Mouse (Mus musculus) CD4-positive, CD25-positive, alpha-beta regulatory T cell, adult 2 months (primary cell): ENCODE data around the gene Mlxipl.
"Not testable (repeated sequence)": the region's sequence is repeated elsewhere in the genome, so short reads cannot be mapped to it uniquely, and the experiment has no call there.

ENCODE experiments used
- DNase-seq: peaks from one replicate; pipeline ENCODE4 v3.0.0-alpha.2; 2012; ENCODE audit warnings: low read depth, low spot score

Mlxipl gene

DNA sequence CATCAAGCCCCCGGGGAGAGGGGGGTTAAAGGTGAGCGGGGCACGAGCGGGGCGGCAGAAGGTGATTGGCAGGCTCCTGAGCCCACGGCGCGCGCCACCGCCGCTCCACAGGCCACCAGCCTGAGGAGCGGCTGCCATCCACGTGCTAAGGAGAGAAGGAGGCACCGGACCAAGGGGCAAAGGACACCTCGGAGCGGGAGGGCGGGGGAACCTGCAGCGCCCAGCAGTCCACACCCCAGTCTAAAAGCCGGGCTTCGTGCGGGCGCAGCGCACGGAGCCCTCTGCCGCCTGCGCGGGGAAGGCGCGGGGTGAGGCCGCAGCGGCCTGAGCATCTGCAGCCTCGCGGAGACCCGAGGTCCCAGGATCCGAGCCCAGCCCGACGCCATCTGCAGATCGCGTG lies at the start of gene Mlxipl:
Gene Mlxipl, plus strand, starts transcription at position 238 of the 400 bp plus-strand sequence.
- no peak for DNase-seq

DNA sequence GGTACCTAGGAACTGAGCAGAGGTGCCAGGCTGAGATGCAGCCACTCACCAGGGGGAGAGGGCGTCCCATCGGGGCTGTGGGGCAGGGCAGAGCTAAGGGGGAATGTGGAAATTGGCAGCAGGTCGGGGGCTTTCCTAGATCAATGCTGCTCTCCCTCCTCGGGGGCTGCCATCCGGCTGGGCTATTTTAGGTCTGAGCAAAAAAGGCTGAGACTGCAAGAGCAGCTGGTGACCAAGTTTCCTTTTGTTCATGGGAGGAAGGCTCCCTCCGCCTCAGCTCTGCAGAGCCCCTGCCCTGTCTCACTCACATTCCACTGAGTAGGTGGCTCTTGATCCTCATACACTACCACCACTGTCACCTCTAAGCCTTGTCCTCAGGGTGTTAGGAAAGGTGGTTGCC lies 49.6 kb upstream of the Mlxipl start:
- no peak for DNase-seq

DNA sequence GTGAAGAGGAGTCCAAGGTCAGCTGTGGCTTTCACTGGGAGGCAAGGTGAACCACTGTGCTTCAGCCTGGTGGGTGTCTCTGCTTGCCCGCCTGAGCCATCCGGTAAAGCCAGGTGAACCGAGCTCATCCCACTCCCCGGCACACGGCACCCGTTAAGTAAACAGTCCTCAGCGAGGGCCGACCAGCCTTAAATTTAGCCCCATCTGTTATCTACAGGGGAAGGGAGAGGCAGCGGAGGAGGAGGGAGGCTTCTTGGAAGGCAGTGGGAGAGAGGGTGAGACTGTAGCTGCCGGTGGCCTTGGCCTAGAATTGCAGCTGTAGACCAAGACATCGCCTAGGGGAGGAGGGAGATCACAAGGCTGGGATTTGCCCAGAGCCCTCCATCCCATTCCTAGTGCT lies 48.9 kb upstream of the Mlxipl start:
- DNase-seq: no peak

DNA sequence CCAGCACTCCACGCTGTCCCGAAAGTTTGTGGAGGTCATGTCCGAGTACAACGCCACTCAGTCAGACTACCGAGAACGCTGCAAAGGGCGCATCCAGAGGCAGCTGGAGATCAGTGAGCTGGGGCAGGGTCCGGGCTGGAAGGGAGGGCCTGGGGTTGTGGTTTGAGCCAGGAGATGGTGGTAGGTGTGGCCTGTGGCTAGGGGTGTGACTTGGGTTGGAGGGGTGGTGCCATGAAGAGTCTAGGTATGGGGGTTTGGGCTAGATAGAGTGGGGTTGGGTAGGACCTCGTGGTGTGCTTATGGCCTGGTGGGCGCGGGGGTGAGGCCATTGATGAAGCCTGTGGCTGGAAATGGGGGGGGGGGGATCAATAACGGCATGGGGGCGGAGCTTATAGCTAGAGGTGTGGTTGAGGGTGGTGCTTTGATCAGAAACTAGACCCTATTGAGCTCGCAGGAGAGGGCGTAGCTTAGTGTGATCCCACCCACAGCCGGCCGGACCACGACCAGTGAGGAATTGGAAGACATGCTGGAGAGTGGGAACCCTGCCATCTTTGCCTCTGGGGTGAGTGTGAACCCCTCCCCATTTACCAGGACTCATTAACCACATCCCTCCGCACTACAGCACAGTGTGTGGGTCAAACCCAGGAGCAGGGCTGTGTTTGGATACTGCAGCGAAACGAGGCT lies 47.4 kb upstream of the Mlxipl start:
- DNase-seq: no peak

DNA sequence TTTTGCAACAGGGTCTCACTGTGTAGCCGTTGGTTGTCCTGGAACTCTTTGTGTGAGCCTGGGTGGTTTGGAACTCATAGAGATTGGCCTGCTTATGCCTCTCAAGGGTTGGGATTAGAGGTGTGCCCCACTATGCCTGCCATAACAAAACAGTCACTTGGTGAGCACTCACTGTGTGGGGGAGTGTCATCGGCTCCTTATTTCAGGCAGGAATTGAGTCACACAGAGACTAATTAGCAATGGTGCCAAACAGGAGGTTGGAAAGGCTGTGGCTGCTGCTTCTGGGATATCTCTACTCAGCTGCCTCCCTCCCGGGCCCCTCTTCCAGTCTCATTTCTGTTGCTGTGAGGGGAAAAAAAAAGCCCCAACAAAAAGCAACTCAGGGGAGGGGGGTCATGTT lies 45.1 kb upstream of the Mlxipl start:
- DNase-seq: no peak

DNA sequence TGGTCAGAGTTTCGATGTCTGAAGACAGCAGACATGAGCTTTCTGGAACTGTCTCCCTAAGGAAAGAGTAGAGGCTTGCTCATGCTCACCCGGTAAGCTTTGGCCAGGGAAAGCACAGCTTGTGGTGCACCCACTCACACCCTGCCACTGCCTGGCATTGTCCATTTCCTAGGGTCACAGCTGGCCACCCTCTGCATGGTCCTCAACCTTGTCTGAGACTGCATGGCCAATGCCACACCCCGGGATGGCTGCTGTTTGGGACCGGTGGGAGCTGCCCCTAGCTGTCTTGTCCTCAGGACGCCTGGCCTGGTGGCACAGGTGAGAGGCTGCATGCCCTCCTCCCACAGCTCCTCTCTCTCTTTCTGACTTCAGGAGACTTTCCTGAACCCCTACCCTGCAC lies 41.2 kb upstream of the Mlxipl start:
- no peak for DNase-seq

DNA sequence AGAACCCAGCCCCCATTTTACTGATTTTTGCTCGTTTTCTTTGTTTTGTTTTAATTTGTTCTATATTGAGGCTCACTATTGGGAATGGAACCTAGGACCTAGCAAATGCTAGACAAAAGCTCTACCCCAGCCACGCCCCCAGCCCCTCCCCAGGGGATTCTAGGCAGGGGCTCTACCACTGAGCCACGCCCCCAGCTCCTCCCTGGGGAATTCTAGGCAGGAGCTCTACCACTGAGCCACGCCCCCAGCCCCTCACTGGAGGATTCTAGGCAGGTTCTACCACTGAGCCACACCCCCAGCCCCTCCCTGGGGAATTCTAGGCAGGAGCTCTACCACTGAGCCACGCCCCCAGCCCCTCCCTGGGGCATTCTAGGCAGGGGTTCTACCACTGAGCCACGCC lies 40.4 kb upstream of the Mlxipl start:
- not testable (repeated sequence) for DNase-seq

DNA sequence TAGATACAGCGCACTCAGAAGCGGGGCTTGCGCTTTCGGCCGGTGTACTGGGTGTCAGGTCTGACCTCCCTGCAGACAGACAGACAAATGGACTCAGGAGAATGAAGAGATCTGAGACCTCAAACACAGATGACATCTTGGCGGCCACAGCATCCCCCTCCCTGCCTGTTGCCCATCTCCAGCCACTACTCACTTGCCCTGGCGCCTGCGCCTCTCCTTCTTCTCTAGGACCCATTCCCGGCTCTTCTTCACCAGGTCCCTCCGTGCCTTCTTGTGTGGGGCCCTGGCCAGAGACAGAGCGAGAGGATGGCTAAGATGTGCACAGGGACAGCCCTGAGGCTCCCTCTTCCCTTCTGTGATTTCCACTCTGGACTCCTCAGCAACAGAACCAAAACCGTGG lies 36.3 kb upstream of the Mlxipl start:
- DNase-seq: no peak

DNA sequence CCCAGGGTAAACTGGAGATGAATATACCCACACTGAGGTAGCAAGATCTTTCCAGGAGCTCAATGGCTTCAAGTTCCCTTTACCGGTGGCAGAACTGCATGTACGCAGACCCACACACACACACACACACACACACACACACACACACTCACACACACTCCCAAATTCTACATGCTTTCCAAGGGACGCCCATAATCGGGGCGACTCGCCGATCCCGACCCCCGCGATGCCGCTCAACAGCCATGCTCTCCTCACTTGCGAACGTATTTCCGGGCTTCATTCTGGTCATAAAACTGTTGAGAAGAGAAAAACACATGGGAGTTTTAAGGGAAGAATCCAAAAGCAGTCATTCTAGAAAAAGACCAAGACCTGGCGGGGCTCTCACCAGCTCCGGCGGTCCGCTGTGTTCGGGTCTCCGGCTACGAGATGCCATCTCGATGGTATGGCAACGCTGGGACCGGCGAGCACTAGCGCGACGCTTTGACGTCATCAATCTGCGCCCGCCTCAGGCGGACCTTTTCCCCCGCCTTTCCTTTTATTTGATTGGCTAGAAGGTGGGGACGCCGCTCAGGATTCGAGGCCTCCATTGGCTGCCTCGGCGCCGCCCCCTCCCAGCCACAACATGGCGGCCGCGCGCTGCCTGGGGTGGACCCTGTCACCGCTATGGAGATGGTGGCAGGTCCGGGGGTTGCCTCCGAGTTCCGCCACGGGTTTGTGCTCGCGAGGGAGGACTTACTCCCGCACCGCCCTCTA lies 25.9 kb upstream of the Mlxipl start, which contains the start of gene Dnajc30:
Gene Dnajc30, plus strand, starts transcription at position 574 of the 753 bp plus-strand sequence.
- DNase-seq: peak; percentile 99

DNA sequence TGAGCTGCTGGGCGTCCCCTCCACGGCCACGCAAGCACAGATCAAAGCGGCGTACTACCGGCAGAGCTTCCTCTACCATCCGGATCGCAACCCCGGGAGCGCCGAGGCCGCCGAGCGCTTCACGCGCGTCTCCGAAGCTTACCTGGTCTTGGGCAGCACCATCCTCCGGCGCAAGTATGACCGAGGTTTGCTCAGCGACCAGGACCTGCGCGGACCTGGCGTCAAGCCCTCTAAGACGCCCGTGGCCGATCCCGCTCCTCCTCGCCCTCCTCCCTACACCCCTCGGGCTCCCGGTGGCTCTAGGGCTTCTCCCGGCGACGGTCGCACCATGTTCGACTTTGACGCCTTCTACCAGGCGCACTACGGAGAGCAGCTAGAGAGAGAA lies 25.3 kb upstream of the Mlxipl start:
- no peak for DNase-seq

GRCm38 (mm10) chr5:135064909-135065446 lies 24.7 kb upstream of the Mlxipl start, which contains the start of gene Bud23:
Bud23 (minus strand) TSS chr5:135064959.
- DNase-seq: not testable (repeated sequence)

DNA sequence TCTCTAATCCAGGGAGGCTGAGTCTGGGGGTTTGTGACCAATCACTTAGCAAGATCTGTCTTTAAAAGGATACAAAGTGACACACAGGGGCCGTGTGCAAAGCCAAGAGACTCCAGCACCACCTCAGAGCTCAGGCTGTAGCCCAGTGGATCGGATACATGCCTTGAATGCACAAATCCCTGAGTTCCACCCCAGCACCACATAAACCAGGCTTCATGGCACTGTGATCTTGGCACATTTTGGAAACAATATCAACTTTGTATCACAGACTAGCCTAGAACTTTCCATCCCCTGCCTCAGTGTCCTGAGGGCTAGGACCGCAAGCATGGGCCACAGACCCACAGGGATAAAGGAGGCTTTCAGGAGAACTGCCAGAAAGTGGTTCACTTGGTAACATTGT lies 23.7 kb upstream of the Mlxipl start:
- DNase-seq: no peak

DNA sequence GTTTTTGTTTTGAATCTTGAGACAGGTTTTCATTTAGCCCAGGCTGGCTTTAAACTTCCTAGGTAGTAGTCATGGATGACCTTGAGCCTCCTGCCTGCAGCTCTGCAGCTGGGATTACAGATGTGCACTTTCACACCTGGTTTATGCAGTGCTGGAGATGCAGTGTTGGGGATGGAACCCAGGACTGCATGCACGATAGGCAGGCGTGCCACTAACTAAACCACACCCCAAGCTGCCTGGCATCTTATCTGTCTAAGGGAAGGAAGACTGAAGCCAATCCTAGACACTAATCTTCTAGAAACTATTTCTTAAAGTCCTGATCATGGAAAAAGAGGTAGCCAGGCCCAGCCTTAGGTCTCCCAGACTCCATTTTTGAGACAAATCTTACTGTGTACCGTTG lies 19.2 kb upstream of the Mlxipl start:
- DNase-seq: no peak

DNA sequence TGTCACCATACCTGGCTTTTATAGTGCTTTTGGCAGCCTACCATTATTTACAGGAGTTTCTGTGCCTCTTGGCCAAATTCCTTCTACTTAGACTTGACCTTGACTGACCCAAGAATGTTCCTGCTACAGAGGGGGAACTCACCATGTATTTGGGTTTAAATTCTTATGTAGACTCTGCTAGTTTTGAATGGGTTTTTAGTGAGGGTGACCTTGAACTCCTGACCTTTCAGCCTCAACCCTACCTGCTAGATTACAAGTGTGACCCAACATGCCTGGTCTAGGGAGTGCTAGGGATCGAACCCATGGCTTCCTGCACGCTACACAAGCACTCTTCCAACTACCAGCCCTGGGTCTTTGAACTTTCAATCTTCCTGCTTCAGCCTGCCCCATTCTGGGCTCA lies 17.6 kb upstream of the Mlxipl start:
- DNase-seq: no peak

DNA sequence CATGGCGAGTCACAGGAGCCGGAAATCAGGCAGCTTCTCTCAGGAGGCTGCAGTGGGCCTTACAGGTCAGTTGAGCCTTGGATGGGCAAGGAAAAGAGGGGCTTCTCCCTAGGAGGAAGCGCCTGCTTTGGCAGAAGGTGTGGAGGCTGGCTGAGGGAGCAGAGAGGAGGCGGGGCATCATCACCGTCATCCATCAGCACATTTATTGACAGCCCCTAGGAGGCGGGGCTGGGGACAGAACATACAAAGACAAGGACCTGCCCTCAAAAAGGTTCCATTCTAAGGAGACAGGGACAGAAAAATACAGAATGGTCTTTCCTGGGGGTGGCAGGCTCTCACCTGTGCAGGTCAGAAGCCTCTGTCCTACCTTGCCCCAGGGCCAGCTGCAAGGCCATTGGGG lies 17.0 kb upstream of the Mlxipl start:
- DNase-seq: no peak

DNA sequence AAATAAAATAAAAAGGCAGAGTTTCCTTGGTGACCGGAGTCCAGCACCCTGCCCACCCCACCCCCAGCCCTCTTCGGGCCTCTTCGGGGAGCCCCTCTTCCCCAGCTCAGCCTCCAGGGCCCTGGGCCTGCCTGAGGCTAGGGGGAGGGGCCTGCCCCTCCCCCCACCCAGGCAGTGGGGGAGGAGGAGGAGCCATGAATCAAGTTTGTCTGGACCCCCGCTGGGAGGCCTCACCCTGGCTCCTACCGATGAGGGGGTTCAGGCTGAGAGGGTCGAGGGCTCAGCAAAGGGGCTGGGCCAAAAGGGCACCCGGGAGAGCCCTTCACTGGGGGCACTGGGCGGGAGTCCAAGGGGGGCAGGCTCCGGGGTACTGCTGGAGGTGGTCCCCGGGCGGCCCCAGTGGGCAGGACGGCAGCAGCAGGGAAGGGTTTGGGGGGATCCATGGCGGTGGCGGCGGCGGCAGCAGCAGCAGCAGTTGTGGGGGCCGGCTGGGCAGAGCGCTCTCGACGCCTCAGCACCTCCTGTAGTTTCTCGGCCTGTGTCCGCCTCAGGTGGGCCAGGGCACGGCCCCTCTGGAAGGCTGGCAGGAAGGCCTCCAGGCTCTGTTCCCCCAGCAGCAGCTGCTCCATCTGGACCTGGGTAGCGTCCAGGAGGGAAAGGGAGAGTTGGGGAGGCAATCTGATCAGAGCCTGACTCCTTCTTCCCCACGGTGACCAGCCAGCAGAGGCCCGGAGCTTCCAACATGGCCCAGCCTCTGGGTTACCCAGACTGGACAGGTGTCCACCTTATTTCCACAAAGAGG lies 16.1 kb upstream of the Mlxipl start:
- DNase-seq: no peak

- DNase-seq: no peak
Measured at GRCm38 (mm10) chr5:135075655-135076054, 14.0 kb upstream of the Mlxipl start.

GRCm38 (mm10) chr5:135076368-135076767 lies 13.3 kb upstream of the Mlxipl start:
- no peak for DNase-seq

- DNase-seq: no peak
Measured at GRCm38 (mm10) chr5:135076931-135077505, 12.7 kb upstream of the Mlxipl start.

DNA sequence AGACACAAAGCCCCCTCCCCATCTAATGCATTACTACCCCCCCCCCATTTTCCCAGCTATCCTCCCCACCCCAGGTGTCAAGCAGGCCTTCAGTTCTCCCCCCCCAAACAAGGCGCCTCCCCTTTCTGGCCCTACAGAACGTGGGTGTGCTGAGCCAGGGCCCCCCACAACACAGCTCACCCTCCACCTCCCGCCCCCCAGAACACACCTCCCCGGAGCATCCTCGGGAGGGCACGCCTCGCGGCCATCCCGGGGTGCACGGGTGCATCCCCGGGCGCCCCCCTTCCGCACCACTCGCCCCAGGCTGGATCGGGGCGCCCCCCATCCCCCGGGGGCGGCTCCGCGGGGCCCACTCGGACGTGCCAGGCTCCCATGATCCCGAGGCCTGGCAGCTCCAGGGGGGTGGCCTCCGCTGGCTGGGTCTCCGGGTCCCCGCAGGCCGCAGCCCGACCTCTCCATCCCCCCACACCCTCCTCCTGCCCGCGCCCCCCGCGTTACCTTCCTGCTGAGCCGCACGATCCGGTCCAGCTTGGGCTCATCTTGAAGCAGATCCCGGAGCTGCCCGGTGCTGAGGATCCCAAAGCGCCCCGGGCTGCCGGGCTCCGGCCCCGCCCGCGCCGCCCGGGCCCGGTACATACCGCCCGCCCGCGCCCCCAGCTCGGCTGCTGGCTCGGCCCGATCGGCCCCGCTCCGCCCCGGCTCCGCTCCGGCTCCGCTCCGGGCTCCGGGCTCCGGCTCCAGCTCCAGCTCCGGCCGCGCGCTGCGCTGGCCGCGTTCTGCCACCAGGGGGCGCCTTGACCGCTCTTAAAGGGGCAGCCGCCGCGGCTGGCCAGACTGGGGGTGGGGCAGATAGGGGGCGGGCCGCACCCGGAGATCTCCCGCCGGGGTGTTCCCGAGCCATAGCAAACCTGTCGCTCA lies 11.9 kb upstream of the Mlxipl start, which contains the start of gene Vps37d:
Gene Vps37d, minus strand, starts transcription at position 703 of the 918 bp plus-strand sequence.
- peak; percentile 88 for DNase-seq

- no peak for DNase-seq
Measured at GRCm38 (mm10) chr5:135078482-135078810, 11.2 kb upstream of the Mlxipl start.
